Mouse (Mus musculus) bone marrow macrophage, adult 2 months (primary cell): ENCODE data around the gene Tmem243. TPM values are rescaled to one million over a fixed set of nuclear protein-coding genes. Genes with fewer than 3 reads are reported as not detected.

Experiments used
- H3K27ac ChIP-seq: 2 replicates; pipeline ENCODE4 v1.5.1; 2012; ENCODE audit warnings: low read depth, low read length; ENCODE audit not compliant: insufficient read depth
- H3K4me1 ChIP-seq: 2 replicates; pipeline ENCODE4 v1.6.1; 2012; ENCODE audit warnings: low read length; ENCODE audit not compliant: control insufficient read depth, insufficient read depth
- H3K4me3 ChIP-seq: 2 replicates; pipeline ENCODE4 v1.5.1; 2012; ENCODE audit warnings: mild to moderate bottlenecking, low read length, moderate library complexity; ENCODE audit not compliant: insufficient read depth
- CTCF ChIP-seq: IDR thresholded peaks from 2 replicates; pipeline ENCODE4 v1.5.1; 2012; ENCODE audit warnings: low read depth, mild to moderate bottlenecking, low read length, moderate library complexity
- POLR2A ChIP-seq: IDR thresholded peaks from 2 replicates; pipeline ENCODE4 v1.6.1; 2012; ENCODE audit warnings: mild to moderate bottlenecking, low read depth, low read length, borderline replicate concordance
- polyA plus RNA-seq: library from polyadenylated mRNA; stranded (reverse); fragments of >200 nt; gene quantifications from 2 replicates; pipeline ENCODE4 v1.2.4, GENCODE M21; 2012; ENCODE audit not compliant: missing spikeins, insufficient read depth, insufficient read length

The Tmem243 gene
- 92.7 and 99.2 TPM in 2 replicates for polyA plus RNA-seq

DNA sequence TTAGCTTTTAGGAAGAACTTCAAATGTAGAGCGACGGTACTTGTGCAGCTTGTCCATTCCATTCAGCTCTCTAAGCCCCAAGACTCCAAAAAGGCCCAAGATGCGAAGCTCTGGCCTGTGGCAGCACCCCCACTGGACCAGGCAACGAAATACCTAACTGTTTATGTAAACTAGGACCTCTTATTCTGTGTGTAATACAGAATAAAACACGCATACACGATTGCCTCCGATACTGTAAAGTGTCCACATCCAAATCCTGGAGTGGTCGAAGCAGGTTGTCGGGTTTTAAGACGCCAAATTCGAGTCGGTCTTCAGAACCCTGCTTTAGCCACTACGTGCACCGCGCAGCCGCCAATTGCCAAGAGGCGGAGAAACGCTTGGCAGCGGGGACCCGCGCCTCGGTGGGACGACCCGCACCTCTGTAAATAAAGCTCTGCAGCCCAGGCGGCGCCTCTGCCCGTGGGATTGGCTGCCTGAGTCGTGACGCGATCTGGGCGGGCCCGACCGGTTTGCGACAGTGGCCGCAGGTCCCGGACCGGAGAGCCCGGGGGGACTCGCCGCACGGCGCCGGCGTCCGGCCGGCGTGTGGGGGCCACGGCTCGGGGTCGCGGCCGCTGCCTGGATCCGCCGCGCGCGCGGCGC, at the start of gene Tmem243:
TSS of gene Tmem243 (plus strand) at position 462 of the 642 bp plus-strand sequence.
- peak within 1 kb of the TSS; percentile 90 for H3K4me3 ChIP-seq
- H3K4me1 ChIP-seq, result peaks cover 32% of the 10 kb centered on the region
- H3K27ac ChIP-seq, result peak within 1 kb of the TSS; percentile 55
- no peak for TF ChIP-seq CTCF
- TF ChIP-seq POLR2A, result peak; percentile 92; the same call in 1 of the 2 replicates

DNA sequence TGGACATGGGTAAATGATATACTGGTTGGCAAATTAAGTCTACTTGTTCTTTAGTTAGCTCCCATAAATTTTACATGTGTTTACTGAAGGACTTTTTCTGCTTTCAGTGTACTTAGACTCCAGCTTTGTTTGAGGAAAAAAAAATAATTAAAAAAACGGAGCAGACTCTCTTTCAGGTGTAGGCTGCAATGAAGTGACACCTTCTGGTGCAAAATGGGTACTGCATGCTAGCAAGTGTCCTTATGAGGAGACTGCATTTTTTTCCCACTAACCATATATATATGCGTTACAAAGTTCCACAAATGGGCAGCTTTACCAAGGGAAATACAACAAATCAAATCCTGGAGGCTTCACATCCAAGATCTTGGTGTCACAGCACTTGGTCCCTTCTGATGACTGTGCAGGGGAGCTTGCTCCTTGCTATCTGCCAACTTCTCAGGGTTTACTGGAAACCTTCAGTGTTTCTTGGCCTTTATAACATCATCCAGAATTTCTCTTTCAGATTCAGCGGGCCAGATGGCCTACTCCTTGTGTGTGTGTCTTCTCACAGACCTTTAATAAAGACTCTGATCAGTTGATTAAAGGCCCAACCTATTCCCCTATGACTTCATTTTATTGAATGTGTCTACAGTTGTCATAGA, 44.3 kb upstream of the Tmem243 start:
- Histone ChIP-seq H3K4me1 (peaks cover 8% of the 10 kb centered on the region; the same call in 1 of the 2 replicates), H3K27ac (no peak overlapping the region), H3K4me3 (no peak overlapping the region)
- TF ChIP-seq POLR2A (no peak), CTCF (no peak)

GRCm38 (mm10) chr5:9057277-9057879, 43.1 kb upstream of the Tmem243 start:
- Histone ChIP-seq H3K4me1 (peaks cover 8% of the 10 kb centered on the region; the same call in 1 of the 2 replicates), H3K27ac (no peak overlapping the region), H3K4me3 (no peak overlapping the region)
- TF ChIP-seq CTCF (no peak), POLR2A (no peak)

DNA sequence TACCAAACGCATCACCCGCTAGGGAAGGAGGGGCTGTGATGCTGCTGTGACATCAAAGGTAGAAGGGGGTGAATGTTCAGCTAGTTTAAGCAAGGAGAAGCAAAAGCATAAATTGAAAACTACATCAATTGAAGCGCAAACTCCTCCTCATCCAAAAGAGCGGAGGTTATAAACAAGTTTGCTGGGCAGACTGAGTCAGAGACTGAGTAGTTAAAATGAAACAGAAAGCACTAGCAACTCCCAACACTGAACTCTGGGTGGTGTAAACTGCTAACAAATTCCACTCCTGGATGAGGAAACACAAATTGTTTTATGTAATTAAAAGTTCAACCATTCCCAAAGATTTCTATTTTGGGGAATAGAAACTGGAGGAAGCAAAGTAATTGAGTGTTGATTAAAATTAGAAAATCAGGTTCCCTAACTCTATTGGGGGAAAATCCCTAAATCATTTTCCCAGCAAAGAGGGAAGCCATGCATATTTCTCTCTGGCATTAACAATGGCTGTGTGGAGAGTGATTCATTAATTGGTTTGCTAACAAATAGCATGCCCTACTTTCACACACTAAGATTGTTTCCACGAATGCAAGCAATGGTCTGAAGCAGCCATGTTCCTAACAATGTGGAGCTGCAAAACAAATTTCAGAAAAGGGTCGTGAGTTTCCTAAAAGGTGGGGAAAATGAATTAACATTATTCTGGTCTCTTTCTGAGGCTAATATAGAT, 41.0 kb upstream of the Tmem243 start:
- Histone ChIP-seq H3K4me1 (peaks cover 10% of the 10 kb centered on the region; the same call in 1 of the 2 replicates), H3K4me3 (no peak overlapping the region; the same call in 1 of the 2 replicates), H3K27ac (no peak overlapping the region)
- TF ChIP-seq POLR2A (no peak), CTCF (no peak)

GRCm38 (mm10) chr5:9060228-9060627, 40.2 kb upstream of the Tmem243 start:
- peaks cover 11% of the 10 kb centered on the region; the same call in 1 of the 2 replicates for H3K4me1 ChIP-seq
- no peak overlapping the region for H3K4me3 ChIP-seq
- TF ChIP-seq POLR2A (no peak), CTCF (no peak)
- no peak overlapping the region for H3K27ac ChIP-seq

DNA sequence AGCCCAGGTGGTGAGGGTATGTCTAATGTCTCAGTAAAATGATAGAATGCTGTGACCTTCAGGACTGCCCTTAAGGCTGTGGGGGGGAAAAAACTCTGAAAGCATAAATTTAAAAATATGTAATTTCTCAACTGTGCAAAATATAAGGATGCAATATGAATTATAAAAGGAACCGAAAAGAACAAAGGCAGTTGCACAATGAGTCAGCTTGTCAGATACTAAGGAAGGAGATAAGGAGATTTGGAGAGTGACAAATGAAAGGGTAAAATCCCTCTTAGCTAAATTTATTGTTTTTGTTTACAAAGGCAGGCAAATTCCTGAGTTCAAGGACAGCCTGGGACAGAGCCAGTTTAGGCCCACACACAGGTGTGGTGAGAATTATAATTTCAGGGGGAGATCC, 36.3 kb upstream of the Tmem243 start:
- TF ChIP-seq POLR2A (no peak), CTCF (no peak)
- H3K27ac ChIP-seq, result no peak overlapping the region
- peaks cover 10% of the 10 kb centered on the region for H3K4me1 ChIP-seq
- no peak overlapping the region for H3K4me3 ChIP-seq

GRCm38 (mm10) chr5:9068886-9069285, 31.6 kb upstream of the Tmem243 start:
- no peak for TF ChIP-seq CTCF
- no peak for TF ChIP-seq POLR2A
- Histone ChIP-seq H3K27ac (peak overlapping the region; percentile 84), H3K4me1 (peaks cover 29% of the 10 kb centered on the region), H3K4me3 (no peak overlapping the region)

DNA sequence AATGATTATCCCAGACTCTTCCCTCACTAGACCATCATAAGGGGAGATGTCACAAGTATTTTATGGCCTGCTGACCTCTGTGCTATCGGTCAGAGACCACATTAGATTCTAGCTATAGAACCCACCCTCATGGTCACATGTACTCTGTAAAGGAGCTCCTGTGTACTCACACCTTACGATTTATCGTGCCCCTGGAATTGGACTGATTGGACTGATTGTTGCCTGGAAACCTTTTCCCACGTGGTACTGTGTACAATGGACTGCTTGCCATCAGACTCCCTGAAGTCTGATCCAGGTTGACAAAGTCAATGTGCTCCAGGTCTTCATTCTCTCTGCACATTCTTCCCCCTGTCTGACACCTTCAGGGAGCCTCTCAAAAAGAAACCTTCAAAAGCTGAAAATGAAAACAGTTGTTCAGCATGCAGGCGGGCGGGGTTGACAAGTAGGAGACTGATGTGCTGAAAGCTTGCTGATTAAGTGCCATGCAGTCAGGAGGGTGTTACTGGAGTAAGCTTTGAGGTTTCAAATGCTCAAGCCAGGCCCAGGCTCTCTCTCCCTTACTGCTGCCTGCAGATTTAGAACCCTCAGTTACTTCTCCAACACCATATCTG, 30.8 kb upstream of the Tmem243 start:
- H3K27ac ChIP-seq, result peak overlapping the region; percentile 59

GRCm38 (mm10) chr5:9071360-9071759, 29.1 kb upstream of the Tmem243 start:
- TF ChIP-seq POLR2A (no peak), CTCF (no peak)
- Histone ChIP-seq H3K4me1 (peaks cover 30% of the 10 kb centered on the region), H3K4me3 (no peak overlapping the region)

More for the DNA sequence above, 30.8 kb upstream of the Tmem243 start:
- peaks cover 26% of the 10 kb centered on the region for H3K4me1 ChIP-seq
- no peak overlapping the region for H3K4me3 ChIP-seq
- TF ChIP-seq POLR2A (no peak), CTCF (no peak)

More at GRCm38 (mm10) chr5:9071360-9071759, 29.1 kb upstream of the Tmem243 start:
- 0 out of 2 replicates have a peak overlapping the region, but pooled peaks have one; percentile 15 for H3K27ac ChIP-seq
